13 mouse cellular contexts compared by ENCODE assay signal in the genomic region with DNA sequence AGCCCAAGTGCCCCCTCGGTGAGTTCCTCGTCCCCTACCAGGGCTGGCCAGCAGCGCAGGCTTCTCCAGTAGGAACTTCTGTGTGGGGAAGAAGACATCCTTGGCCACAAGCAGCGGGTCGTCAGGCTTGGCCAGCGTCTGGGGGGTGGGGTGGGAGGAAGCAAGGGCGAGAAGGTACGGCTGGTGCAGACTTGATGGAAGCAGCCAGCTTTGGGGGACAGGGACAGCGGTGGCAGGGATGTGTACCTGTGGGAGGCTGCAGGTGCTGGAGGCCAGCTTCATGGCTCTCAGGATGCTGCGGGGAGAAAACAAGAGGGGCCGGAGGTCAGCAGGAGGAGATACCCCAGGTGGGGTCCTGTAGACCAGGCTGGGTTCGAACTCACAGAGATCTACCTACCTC.
A peak's percentile ranks its signal among the peaks of the same experiment; 100 is the strongest.
DNase-seq lines count a peak whose midpoint lies in the region.
"Had no signal": no experiment of that assay in that cellular context is flagged by ENCODE, and none has a peak within 500 bp of the region (broad histone marks: within the 10 kb centered on the region; RNA-seq: fewer than 3 reads in every experiment).

No protein-coding gene starts in this region.

- peak; percentile 91 for DNase-seq in heart, adult 11 months
- no peak for DNase-seq in heart, adult 9 months (ENCODE audit: low spot score in 2 of 2)
- DNase-seq: adrenal gland, adult 2 months; adrenal gland, adult 8-10 months; adrenal gland, postnatal 10 days; adrenal gland, postnatal 14 days; adrenal gland, postnatal 25 days; adrenal gland, postnatal 36 days; B cell, adult 2 months; cerebellum, adult 11 months; cerebellum, adult 11-12 months; cerebellum, adult 18-20 months; cerebellum, adult 2 months had no signal
